Mouse (Mus musculus) kidney, adult 2 months (tissue): ENCODE data around the gene Zcchc2. TPM values are rescaled to one million over a fixed set of nuclear protein-coding genes. Genes with fewer than 3 reads are reported as not detected.

Experiments
- DNase-seq: peaks from one replicate; pipeline ENCODE4 v3.0.0; 2021
- H3K27ac ChIP-seq: fragments of 200-500 bp; 2 replicates; pipeline ENCODE4 v1.5.1; 2012; ENCODE audit warnings: low read depth, low read length, control low read depth, inconsistent platforms; ENCODE audit not compliant: insufficient read depth
- H3K27me3 ChIP-seq: fragments of 200-500 bp; replicated peaks from 2 replicates; pipeline ENCODE4 v1.6.1; 2012; ENCODE audit warnings: mild to moderate bottlenecking, moderate library complexity, low read length, inconsistent platforms; ENCODE audit not compliant: control insufficient read depth, insufficient read depth
- H3K36me3 ChIP-seq: fragments of 200-500 bp; 2 replicates; pipeline ENCODE4 v1.6.1; 2012; ENCODE audit warnings: mild to moderate bottlenecking, moderate library complexity, low read length, inconsistent platforms; ENCODE audit not compliant: control insufficient read depth, insufficient read depth
- H3K4me1 ChIP-seq: fragments of 200-500 bp; 2 replicates; pipeline ENCODE4 v1.6.1; 2011; ENCODE audit warnings: low read length; ENCODE audit not compliant: control insufficient read depth, insufficient read depth
- H3K4me3 ChIP-seq: fragments of 200-500 bp; 2 replicates; pipeline ENCODE4 v1.5.1; 2011; ENCODE audit warnings: mild to moderate bottlenecking, low read depth, low read length, control low read depth; ENCODE audit not compliant: insufficient read depth
- CTCF ChIP-seq: fragments of 200-500 bp; conservative IDR thresholded peaks from 2 replicates; pipeline ENCODE4 v1.5.1; 2011; ENCODE audit warnings: low read depth, mild to moderate bottlenecking, control low read depth, low read length, moderate library complexity, mixed read lengths; ENCODE audit not compliant: insufficient read depth, insufficient read length
- POLR2A ChIP-seq: fragments of 200-500 bp; IDR thresholded peaks from one replicate; pipeline ENCODE4 v1.6.1; 2011; ENCODE audit warnings: low read depth, low read length, control low read depth
- WGBS: fragments of 180-500 bp; shearing (Covaris S2); methylation state at CpG from one replicate; pipeline ENCODE4 v1.1.7; 2018; 5-methylcytosine and 5-hydroxymethylcytosine counted together
- polyA plus RNA-seq: library from polyadenylated mRNA; depleted of rRNA; stranded (reverse); fragments of >200 nt; gene quantifications from 2 replicates; pipeline ENCODE4 v1.2.3, GENCODE M21; 2012

Gene Zcchc2
- polyA plus RNA-seq, 1 experiment, result 13.5 TPM

GRCm38 (mm10) chr1:106054978-106055377 lies 64.8 kb downstream of the Zcchc2 start:
- DNase-seq, result no peak
- Histone ChIP-seq H3K4me3 (no peak overlapping the region), H3K36me3 (no peaks in the 10 kb centered on the region), H3K27me3 (no peaks in the 10 kb centered on the region), H3K27ac (no peak overlapping the region), H3K4me1 (no peaks in the 10 kb centered on the region)
- TF ChIP-seq POLR2A (no peak), CTCF (peak; percentile 34; the same call in 1 of the 2 replicates)
- WGBS, result 66% methylated on average over 6 of the region's 6 CpGs

DNA sequence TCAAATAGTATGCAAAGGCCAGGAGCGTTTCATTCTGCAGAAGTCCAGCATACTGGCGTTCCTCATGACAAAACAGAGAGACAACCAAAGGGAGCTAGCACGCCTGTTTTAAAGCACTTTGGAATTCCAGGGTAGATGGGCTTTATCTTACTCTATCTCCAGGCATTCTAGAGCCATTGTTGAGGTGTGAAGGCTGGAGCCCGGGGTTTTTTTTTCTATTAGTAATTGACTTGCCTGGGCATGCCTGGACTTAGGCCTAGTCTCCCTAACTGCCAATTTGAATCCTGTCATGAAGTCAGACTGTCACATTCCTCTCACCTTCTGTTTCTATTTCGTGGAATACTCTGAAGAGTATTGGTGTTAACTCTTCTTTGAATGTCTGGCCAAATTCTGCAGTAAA lies 68.1 kb downstream of the Zcchc2 start:
- WGBS, result 77% methylated on average over 5 of the region's 5 CpGs
- no peaks in the 10 kb centered on the region for H3K27me3 ChIP-seq
- H3K27ac ChIP-seq, result no peak overlapping the region
- no peaks in the 10 kb centered on the region for H3K36me3 ChIP-seq
- no peaks in the 10 kb centered on the region for H3K4me1 ChIP-seq
- no peak for TF ChIP-seq CTCF
- TF ChIP-seq POLR2A, result no peak
- no peak for DNase-seq
- no peak overlapping the region for H3K4me3 ChIP-seq

DNA sequence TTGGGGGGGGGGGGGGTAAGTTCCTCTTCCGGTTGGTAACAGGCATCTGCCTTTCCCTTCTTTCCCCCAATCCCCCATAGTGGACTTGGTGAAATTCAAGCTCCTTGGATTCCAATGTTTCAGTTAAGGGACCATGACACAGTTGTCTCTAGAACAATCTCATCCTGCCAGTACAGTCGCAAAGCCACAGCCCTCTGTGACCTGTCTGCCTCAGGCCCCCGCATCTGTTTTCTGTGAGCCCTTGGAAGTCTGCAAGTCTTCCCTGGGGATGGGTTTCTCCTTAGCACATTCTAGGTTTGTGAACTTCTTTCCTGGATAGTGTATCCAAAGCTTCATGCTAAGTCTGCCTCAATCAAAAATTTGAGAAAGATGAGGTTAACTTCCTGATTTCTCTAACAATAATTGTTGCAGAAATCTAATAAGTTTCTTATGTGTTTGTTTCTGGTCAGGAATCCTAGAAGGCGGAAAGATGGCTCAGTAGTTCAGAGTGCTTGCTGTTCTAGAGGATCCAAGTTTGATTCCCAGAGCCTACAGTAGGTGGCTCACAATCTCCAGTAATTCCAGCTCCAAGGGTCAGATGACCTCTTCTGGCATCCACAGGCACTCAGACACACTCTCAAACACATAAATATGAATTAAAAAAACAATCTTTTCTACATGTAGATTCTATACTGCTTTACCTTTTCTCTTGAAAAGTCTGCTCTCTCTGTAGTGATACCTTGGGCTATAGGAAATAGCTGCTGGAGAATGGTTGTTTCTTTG lies 69.5 kb downstream of the Zcchc2 start:
- DNase-seq, result no peak
- 87% methylated on average over 4 of the region's 4 CpGs for WGBS

DNA sequence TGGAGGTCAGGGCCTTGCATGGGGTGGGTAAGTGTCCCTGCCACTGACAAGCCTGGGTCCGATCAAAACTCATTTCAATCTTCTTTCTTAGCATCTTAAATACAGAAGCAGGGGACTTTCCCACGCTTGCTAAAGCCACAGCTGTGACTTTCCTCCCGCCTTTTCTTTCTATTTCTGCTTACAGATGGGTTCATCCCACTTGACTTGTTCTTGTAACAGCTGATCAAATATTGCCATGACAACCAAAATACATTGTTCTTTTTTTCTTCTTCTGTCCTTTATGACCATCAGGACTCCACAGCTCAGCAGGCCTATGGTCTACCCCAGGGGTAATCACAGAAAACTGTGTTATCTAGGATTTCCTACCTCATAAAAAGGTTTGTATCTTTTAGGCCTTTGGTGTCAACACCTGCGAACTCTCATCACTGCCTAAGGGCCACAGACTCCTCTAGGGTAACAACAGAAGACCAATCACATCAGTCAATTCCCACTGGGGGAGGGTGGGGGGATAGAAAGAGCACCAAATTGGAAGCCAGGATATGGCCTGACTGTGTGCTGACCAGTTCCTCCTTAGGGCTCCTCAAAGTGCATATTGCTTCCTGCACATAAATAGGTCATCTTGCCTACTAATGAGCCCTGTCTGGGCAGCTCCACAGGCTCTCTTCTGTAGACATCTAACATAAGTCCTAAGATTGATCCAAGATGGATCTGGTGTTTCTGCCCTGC lies 71.1 kb downstream of the Zcchc2 start:
- H3K36me3 ChIP-seq, result no peaks in the 10 kb centered on the region
- H3K4me1 ChIP-seq, result no peaks in the 10 kb centered on the region
- no peak overlapping the region for H3K27ac ChIP-seq
- no peak for DNase-seq
- TF ChIP-seq POLR2A (no peak), CTCF (no peak)
- 97% methylated on average over 4 of the region's 4 CpGs for WGBS
- H3K4me3 ChIP-seq, result no peak overlapping the region
- H3K27me3 ChIP-seq, result no peaks in the 10 kb centered on the region

More for the DNA sequence above, 69.5 kb downstream of the Zcchc2 start:
- no peaks in the 10 kb centered on the region for H3K4me1 ChIP-seq
- H3K27ac ChIP-seq, result no peak overlapping the region
- no peaks in the 10 kb centered on the region for H3K36me3 ChIP-seq
- TF ChIP-seq POLR2A (no peak), CTCF (no peak)
- no peak overlapping the region for H3K4me3 ChIP-seq
- H3K27me3 ChIP-seq, result no peaks in the 10 kb centered on the region

GRCm38 (mm10) chr1:106062891-106063590 lies 72.8 kb downstream of the Zcchc2 start:
- Histone ChIP-seq H3K4me3 (no peak overlapping the region), H3K27me3 (no peaks in the 10 kb centered on the region), H3K27ac (no peak overlapping the region), H3K4me1 (no peaks in the 10 kb centered on the region), H3K36me3 (no peaks in the 10 kb centered on the region)
- no peak for DNase-seq
- WGBS, result 92% methylated on average over 9 of the region's 9 CpGs
- TF ChIP-seq POLR2A, result no peak
- no peak for TF ChIP-seq CTCF

GRCm38 (mm10) chr1:106063591-106064170 lies 73.5 kb downstream of the Zcchc2 start:
- 70% methylated on average over 4 of the region's 4 CpGs for WGBS
- H3K4me1 ChIP-seq, result no peaks in the 10 kb centered on the region
- H3K36me3 ChIP-seq, result no peaks in the 10 kb centered on the region
- no peak overlapping the region for H3K4me3 ChIP-seq
- H3K27ac ChIP-seq, result no peak overlapping the region
- TF ChIP-seq CTCF, result no peak
- TF ChIP-seq POLR2A, result no peak
- DNase-seq, result no peak
- no peaks in the 10 kb centered on the region for H3K27me3 ChIP-seq

DNA sequence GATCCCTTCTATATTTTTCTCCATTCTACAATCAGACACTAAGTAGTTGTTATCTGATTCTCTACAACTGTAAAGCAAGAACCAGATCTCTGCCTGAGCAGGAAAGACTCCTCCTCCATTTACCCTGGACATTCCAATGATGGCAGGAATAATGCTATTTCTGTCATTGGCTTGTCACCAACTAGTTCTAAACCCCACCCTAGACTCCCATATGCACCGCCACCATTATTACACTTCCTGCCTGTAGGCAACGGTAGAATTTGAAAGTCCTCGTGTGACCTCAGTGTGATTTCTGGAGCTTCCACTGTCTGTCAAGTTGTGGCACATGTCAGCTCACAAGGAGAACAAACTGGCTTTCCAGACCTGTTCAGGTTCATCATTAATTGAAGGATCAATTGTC lies 74.1 kb downstream of the Zcchc2 start:
- Histone ChIP-seq H3K4me1 (no peaks in the 10 kb centered on the region), H3K4me3 (no peak overlapping the region), H3K27me3 (no peaks in the 10 kb centered on the region), H3K27ac (no peak overlapping the region), H3K36me3 (no peaks in the 10 kb centered on the region)
- WGBS, result 45% methylated on average over 3 of the region's 3 CpGs
- no peak for DNase-seq
- no peak for TF ChIP-seq POLR2A
- TF ChIP-seq CTCF, result no peak
